Mouse (Mus musculus): ENCODE results near the gene Hoxa9.

DNA sequence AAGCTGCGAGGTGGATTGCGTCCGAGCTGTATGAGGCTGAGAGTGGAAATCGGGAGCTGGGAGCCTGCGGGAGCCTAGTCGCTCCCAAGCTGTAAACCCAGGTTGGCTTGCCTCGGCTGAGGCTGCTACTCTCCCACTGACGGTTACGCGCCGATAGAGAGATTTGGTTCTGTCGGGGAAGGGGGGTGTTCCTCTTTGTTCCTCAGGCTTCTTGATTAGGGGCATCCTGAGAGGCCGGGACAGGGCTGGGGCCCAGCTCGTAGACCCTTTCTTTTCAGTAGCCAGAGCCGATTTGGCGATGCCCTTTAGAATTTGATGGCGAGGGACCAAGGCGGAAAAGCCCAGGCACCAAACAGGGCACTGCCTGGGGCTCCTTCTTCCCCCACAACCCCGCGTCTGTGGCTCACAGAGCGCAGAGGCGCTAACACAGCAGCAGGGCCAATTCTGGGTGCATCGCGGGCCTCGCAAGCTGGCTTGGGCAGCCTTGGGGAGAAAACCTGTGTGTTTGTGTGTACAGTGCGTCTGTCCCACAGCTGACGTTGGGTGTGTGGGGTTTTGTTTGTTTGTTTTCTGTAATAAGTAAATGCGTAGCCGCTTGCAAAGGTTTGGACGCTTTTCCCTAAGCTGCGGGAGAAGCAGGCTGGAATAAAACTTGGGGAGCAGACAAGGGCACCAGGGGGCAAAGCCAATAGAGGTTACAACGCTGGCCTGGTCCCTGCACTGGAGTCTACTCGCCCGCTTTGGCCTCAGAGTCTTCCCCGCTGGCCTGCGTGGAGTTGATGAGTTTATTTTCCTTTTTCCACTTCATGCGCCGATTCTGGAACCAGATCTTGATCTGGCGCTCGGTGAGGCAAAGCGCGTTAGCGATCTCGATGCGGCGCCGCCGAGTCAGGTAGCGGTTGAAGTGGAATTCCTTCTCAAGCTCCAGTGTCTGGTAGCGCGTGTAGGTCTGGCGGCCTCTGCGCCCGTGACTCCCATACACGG, 25.0 kb downstream of the Hoxa9 start:
- TF ChIP-seq CTCF (IDR thresholded peaks at IDR 0.05; ENCODE audit: borderline replicate concordance, insufficient read depth, low read length): no peak
- no peak for TF ChIP-seq POLR2A (IDR thresholded peaks at IDR 0.05; ENCODE audit: low read depth, low read length)
